Mouse (Mus musculus) embryonic facial prominence, embryonic 11.5 days (tissue): Measurements from ENCODE around the gene Gm8994. TPM values are rescaled to one million over a fixed set of nuclear protein-coding genes. Genes with fewer than 3 reads are reported as not detected.

Experiments
- ATAC-seq: fragments of 200-750 bp; cut with Nextera tagmentation; replicated peaks from 2 replicates; pipeline ENCODE4 v1.8.0; 2017; ENCODE audit warnings: low read depth; ENCODE audit not compliant: insufficient number of reproducible peaks, low FRiP score, low TSS enrichment
- DNase-seq: peaks from one replicate; pipeline ENCODE4 v3.0.0-alpha.2; 2015; ENCODE audit warnings: low spot score
- H3K27ac ChIP-seq: fragments of 300-500 bp; sonication (generic); replicated peaks from 2 replicates; pipeline ENCODE4 v1.5.1; 2014; ENCODE audit warnings: mild to moderate bottlenecking, low read depth, low read length, control low read depth
- H3K27me3 ChIP-seq: fragments of 300-500 bp; sonication (generic); 2 replicates; pipeline ENCODE4 v1.6.1; 2014; ENCODE audit warnings: mild to moderate bottlenecking, low read length, moderate library complexity, mixed read lengths; ENCODE audit not compliant: control insufficient read depth, insufficient read depth
- H3K36me3 ChIP-seq: fragments of 300-500 bp; sonication (generic); replicated peaks from 2 replicates; pipeline ENCODE4 v1.6.1; 2014; ENCODE audit warnings: low read depth, mild to moderate bottlenecking, low read length, moderate library complexity, mixed read lengths; ENCODE audit not compliant: control insufficient read depth, insufficient read depth
- H3K4me1 ChIP-seq: fragments of 300-500 bp; sonication (generic); 2 replicates; pipeline ENCODE4 v1.6.1; 2014; ENCODE audit warnings: low read length, mixed read lengths; ENCODE audit not compliant: control insufficient read depth, insufficient read depth
- H3K4me2 ChIP-seq: fragments of 300-500 bp; sonication (generic); 2 replicates; pipeline ENCODE4 v1.6.1; 2014; ENCODE audit warnings: low read depth, mild to moderate bottlenecking, control low read depth, low read length, moderate library complexity
- H3K4me3 ChIP-seq: fragments of 300-500 bp; sonication (generic); 2 replicates; pipeline ENCODE4 v1.5.1; 2014; ENCODE audit warnings: low read depth, low read length, control low read depth
- H3K9ac ChIP-seq: fragments of 300-500 bp; sonication (generic); replicated peaks from 2 replicates; pipeline ENCODE4 v1.6.1; 2014; ENCODE audit warnings: mild to moderate bottlenecking, control low read depth, low read length
- H3K9me3 ChIP-seq: fragments of 300-500 bp; sonication (generic); replicated peaks from 2 replicates; pipeline ENCODE4 v1.6.1; 2016; ENCODE audit warnings: mild to moderate bottlenecking, low read length, inconsistent platforms, mixed read lengths; ENCODE audit not compliant: control insufficient read depth
- WGBS: fragments of 180-500 bp; shearing (Covaris S2); extraction: QIAGEN DNeasy Blood & Tissue Kit; methylation state at CpG from one replicate; pipeline ENCODE4 v1.1.7; 2014; 5-methylcytosine and 5-hydroxymethylcytosine counted together
- polyA plus RNA-seq: library from polyadenylated mRNA; unstranded; fragments of >200 nt; fragmentation: Nextera tagmentation; extraction: Ambion mirVana; gene quantifications from 2 replicates; pipeline ENCODE4 v1.2.1, GENCODE M21; 2014

Gene Gm8994
- polyA plus RNA-seq, 1 experiment from 2014 or later = not detected

DNA sequence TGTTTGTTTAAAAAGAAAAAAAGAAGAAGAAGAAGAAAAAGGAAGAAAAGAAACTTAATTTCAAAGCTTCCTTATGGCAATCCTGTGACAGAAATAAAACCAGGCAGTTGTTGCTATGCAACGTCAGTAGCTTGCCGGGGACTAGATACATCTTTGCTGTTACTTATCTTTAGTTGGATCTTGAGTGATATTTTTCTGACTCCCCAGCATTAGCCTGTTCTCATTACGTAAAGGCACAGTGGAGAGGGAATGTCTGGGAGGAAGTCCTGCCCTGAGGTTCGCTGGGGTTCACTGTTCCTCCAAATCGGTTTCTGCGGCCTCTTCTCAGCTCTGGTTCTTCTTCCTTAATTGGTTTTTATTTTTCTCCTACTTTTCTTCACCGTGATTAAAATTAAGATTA is 16.5 kb downstream of the Gm8994 start:
- 84% methylated on average over 7 of the region's 7 CpGs for WGBS
- H3K27me3 ChIP-seq = no peaks in the 10 kb centered on the region
- H3K4me2 ChIP-seq = no peak overlapping the region
- H3K27ac ChIP-seq = no peak overlapping the region
- H3K4me3 ChIP-seq = no peak overlapping the region
- ATAC-seq (no peak), DNase-seq (no peak)
- H3K36me3 ChIP-seq = no peaks in the 10 kb centered on the region
- no peaks in the 10 kb centered on the region for H3K4me1 ChIP-seq
- H3K9me3 ChIP-seq = no peaks in the 10 kb centered on the region
- no peak overlapping the region for H3K9ac ChIP-seq

- Histone ChIP-seq H3K27me3 (no peaks in the 10 kb centered on the region), H3K27ac (no peak overlapping the region), H3K4me3 (no peak overlapping the region), H3K36me3 (no peaks in the 10 kb centered on the region), H3K4me2 (no peak overlapping the region), H3K9me3 (no peaks in the 10 kb centered on the region), H3K4me1 (no peaks in the 10 kb centered on the region), H3K9ac (no peak overlapping the region)
- ATAC-seq (0 out of 2 replicates have a peak, but pooled peaks have one; percentile 52), DNase-seq (no peak)
- WGBS = 90% methylated on average over 6 of the region's 6 CpGs
Measured at GRCm38 (mm10) chr6:136345034-136345433, 17.7 kb downstream of the Gm8994 start.

- H3K4me3 ChIP-seq = no peak overlapping the region
- H3K4me2 ChIP-seq = no peak overlapping the region
- no peaks in the 10 kb centered on the region for H3K36me3 ChIP-seq
- no peak for ATAC-seq
- WGBS = 84% methylated on average over 7 of the region's 7 CpGs
- no peaks in the 10 kb centered on the region for H3K9me3 ChIP-seq
- no peak overlapping the region for H3K9ac ChIP-seq
- no peak for DNase-seq
- no peak overlapping the region for H3K27ac ChIP-seq
- H3K4me1 ChIP-seq = no peaks in the 10 kb centered on the region
- no peaks in the 10 kb centered on the region for H3K27me3 ChIP-seq
Measured at GRCm38 (mm10) chr6:136345641-136346040, 18.3 kb downstream of the Gm8994 start.

DNA sequence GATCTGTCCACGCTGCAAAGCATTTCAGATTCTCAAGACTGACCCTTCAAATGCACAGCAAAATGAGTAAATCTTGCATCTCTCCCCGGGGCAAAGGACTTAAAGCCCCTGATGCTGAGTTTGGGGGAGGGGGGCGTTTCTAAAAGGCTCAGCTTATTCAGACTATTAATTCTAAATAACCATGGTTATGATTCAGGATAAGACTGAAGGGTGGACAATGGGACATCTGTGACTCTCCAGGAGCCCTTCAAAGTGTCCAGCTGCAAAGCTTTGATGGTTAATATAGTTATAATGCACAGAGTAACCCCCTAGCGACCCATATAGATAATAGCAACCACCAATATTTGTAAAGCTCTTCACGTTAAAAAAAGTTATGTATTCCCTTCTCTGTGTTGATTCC is 19.7 kb downstream of the Gm8994 start:
- H3K9me3 ChIP-seq = no peaks in the 10 kb centered on the region
- H3K4me3 ChIP-seq = no peak overlapping the region
- no peaks in the 10 kb centered on the region for H3K27me3 ChIP-seq
- H3K9ac ChIP-seq = no peak overlapping the region
- WGBS = 73% methylated on average over 5 of the region's 5 CpGs
- no peak for ATAC-seq
- H3K4me1 ChIP-seq = no peaks in the 10 kb centered on the region
- H3K36me3 ChIP-seq = no peaks in the 10 kb centered on the region
- no peak overlapping the region for H3K4me2 ChIP-seq
- no peak overlapping the region for H3K27ac ChIP-seq
- no peak for DNase-seq

DNA sequence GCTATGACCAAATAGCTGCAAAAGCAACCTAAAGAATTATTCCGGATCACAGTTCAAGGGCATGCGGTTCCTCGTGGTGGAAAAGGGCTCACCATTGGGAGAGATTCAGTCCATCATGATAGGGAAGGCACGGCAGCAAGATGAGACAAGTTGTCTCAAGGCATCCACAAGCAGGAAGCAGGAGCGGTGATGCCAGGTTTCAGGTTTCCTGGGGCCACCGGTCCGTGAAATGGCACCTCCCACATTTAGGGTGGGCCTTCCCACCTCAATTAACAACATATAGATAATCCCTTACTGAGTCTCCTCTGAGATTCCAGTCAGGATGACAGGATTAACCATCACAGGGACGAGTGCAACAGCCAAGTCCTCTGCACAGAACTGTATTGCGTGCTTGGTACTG is 20.3 kb downstream of the Gm8994 start:
- no peak overlapping the region for H3K4me3 ChIP-seq
- H3K9ac ChIP-seq = no peak overlapping the region
- H3K36me3 ChIP-seq = no peaks in the 10 kb centered on the region
- no peak overlapping the region for H3K27ac ChIP-seq
- DNase-seq (no peak), ATAC-seq (no peak)
- no peaks in the 10 kb centered on the region for H3K9me3 ChIP-seq
- H3K4me2 ChIP-seq = no peak overlapping the region
- H3K27me3 ChIP-seq = no peaks in the 10 kb centered on the region
- WGBS = 48% methylated on average over 9 of the region's 9 CpGs
- no peaks in the 10 kb centered on the region for H3K4me1 ChIP-seq

GRCm38 (mm10) chr6:136353399-136354184 is 26.3 kb downstream of the Gm8994 start:
- H3K9ac ChIP-seq = no peak overlapping the region
- H3K9me3 ChIP-seq = no peaks in the 10 kb centered on the region
- no peak overlapping the region for H3K4me2 ChIP-seq
- no peak overlapping the region for H3K4me3 ChIP-seq
- no peaks in the 10 kb centered on the region for H3K4me1 ChIP-seq
- ATAC-seq (0 out of 2 replicates have a peak, but pooled peaks have one; percentile 39), DNase-seq (peak; percentile 91)
- H3K27me3 ChIP-seq = no peaks in the 10 kb centered on the region
- no peaks in the 10 kb centered on the region for H3K36me3 ChIP-seq
- H3K27ac ChIP-seq = no peak overlapping the region
- WGBS = 34% methylated on average over 11 of the region's 11 CpGs

GRCm38 (mm10) chr6:136358471-136358870 is 31.1 kb downstream of the Gm8994 start:
- ATAC-seq (no peak), DNase-seq (no peak)
- Histone ChIP-seq H3K4me2 (no peak overlapping the region), H3K27me3 (no peaks in the 10 kb centered on the region), H3K9me3 (no peaks in the 10 kb centered on the region), H3K4me1 (no peaks in the 10 kb centered on the region), H3K27ac (no peak overlapping the region), H3K36me3 (no peaks in the 10 kb centered on the region), H3K4me3 (no peak overlapping the region), H3K9ac (no peak overlapping the region)
- 76% methylated on average over 5 of the region's 5 CpGs for WGBS

GRCm38 (mm10) chr6:136363313-136363712 is 36.0 kb downstream of the Gm8994 start:
- H3K4me2 ChIP-seq = no peak overlapping the region
- H3K27ac ChIP-seq = no peak overlapping the region
- DNase-seq (no peak), ATAC-seq (no peak)
- H3K4me1 ChIP-seq = no peaks in the 10 kb centered on the region
- H3K36me3 ChIP-seq = no peaks in the 10 kb centered on the region
- no peaks in the 10 kb centered on the region for H3K9me3 ChIP-seq
- no peaks in the 10 kb centered on the region for H3K27me3 ChIP-seq
- no peak overlapping the region for H3K4me3 ChIP-seq
- 88% methylated on average over 8 of the region's 8 CpGs for WGBS
- no peak overlapping the region for H3K9ac ChIP-seq
